Mouse (Mus musculus): ENCODE results near the gene Ccdc85b. TPM values are rescaled to one million over a fixed set of nuclear protein-coding genes. Genes with fewer than 3 reads are reported as not detected.
A peak's percentile ranks its signal among the peaks of the same experiment; 100 is the strongest.

Ccdc85b gene
- polyA plus RNA-seq, 1 experiment, result 12.1 TPM

GRCm38 (mm10) chr19:5429806-5430205 lies 27.9 kb downstream of the Ccdc85b start:
- DNase-seq (ENCODE audit: low read depth), result no peak
- TF ChIP-seq CTCF (IDR thresholded peaks at IDR 0.05; ENCODE audit: borderline replicate concordance, extremely low read depth, insufficient read depth, insufficient read length) (no peak), POLR2A (IDR thresholded peaks at IDR 0.05; ENCODE audit: borderline replicate concordance, extremely low read depth, insufficient read depth, insufficient read length, poor library complexity, severe bottlenecking) (no peak)

DNA sequence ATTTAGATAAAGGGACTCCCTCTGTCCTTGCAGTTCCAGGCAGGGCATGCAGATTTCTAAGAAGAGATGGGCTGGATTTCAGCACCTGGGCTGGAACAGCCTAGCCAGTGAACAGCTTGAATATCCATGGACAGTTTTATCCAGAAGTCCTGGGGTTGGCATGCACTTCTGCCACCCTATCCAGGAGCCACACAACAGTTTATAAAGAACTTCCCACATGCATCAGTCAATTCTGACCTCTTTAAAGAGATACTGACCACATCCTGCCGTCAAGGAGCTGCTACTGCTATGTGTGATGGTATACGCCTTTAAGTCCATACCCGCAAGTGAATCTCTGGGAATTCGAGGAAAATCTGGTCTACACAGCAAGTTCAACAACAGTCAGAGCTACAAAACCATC lies 28.5 kb downstream of the Ccdc85b start:
- no peak for DNase-seq (ENCODE audit: low read depth)
- TF ChIP-seq POLR2A (IDR thresholded peaks at IDR 0.05; ENCODE audit: borderline replicate concordance, extremely low read depth, insufficient read depth, insufficient read length, poor library complexity, severe bottlenecking), result no peak
- no peak for TF ChIP-seq CTCF (IDR thresholded peaks at IDR 0.05; ENCODE audit: borderline replicate concordance, extremely low read depth, insufficient read depth, insufficient read length)

GRCm38 (mm10) chr19:5428083-5428482 lies 29.6 kb downstream of the Ccdc85b start:
- peak; percentile 44 for DNase-seq (ENCODE audit: low read depth)
- TF ChIP-seq CTCF (IDR thresholded peaks at IDR 0.05; ENCODE audit: borderline replicate concordance, extremely low read depth, insufficient read depth, insufficient read length) (peak; percentile 44; the same call in 1 of the 2 replicates), POLR2A (IDR thresholded peaks at IDR 0.05; ENCODE audit: borderline replicate concordance, extremely low read depth, insufficient read depth, insufficient read length, poor library complexity, severe bottlenecking) (no peak)

DNA sequence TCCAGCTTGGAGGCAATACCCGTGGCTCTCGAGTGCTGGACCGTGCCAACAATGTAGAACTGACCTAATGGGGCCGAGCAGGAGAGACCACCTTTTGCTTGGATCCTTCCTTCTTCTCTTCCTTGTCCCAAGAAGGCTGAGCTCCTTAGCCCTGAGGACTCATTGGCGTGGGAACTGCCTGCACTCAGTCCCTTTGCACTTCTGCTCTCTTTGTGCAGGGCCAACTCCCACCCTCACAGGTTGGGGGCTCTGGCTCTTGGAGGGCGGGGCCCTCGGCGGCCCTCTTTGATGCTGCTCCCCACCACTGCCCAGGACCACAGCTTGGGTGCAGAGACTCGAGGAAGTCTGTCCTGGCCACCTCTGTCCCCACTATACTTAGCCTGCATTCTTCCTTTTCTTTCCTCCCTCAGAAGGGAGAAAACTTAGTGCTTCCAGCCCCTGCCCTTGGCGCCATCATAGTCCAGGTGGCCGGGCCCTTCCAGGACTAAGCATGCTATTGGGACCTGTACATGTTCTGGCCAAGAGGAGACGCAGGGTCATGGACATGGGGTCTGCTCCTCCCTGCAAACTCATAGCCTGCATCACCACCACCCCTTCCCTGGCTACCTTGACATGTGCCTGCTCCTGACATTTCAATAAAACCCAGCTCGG lies 30.9 kb downstream of the Ccdc85b start:
- DNase-seq (ENCODE audit: low read depth), result no peak
- no peak for TF ChIP-seq CTCF (IDR thresholded peaks at IDR 0.05; ENCODE audit: borderline replicate concordance, extremely low read depth, insufficient read depth, insufficient read length)

DNA sequence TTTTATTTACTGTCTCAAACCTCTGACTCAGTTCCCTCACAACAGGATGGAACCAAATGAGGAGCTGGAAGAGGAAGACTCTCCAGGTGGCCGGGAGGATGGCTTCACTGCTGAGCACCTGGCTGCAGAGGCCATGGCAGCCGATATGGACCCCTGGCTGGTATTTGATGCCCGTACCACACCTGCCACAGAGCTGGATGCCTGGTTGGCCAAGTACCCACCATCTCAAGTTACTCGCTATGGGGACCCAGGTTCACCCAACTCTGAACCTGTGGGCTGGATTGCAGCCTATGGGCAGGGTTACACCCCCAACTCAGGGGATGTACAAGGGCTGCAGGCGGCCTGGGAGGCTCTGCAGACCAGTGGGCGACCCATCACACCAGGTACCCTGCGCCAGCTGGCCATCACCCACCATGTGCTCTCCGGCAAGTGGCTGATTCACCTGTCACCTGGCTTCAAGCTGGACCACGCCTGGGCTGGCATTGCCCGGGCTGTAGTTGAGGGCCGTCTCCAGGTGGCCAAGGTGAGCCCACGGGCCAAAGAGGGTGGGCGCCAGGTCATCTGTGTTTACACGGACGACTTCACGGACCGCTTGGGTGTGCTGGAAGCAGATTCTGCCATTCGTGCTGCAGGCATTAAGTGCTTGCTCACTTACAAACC lies 31.7 kb downstream of the Ccdc85b start:
- DNase-seq (ENCODE audit: low read depth), result no peak

GRCm38 (mm10) chr19:5424782-5425741 lies 32.6 kb downstream of the Ccdc85b start, which contains the start of the genes Drap1 and AI837181:
Drap1 (minus strand) TSS chr19:5424979.
AI837181 (plus strand) TSS chr19:5425144.
- DNase-seq (ENCODE audit: low read depth), result peak; percentile 99
- TF ChIP-seq POLR2A (IDR thresholded peaks at IDR 0.05; ENCODE audit: borderline replicate concordance, extremely low read depth, insufficient read depth, insufficient read length, poor library complexity, severe bottlenecking) (0 out of 2 replicates have a peak, but pooled peaks have one; percentile 24), CTCF (IDR thresholded peaks at IDR 0.05; ENCODE audit: borderline replicate concordance, extremely low read depth, insufficient read depth, insufficient read length) (no peak)

More for the DNA sequence above, 31.7 kb downstream of the Ccdc85b start:
- no peak for TF ChIP-seq POLR2A (IDR thresholded peaks at IDR 0.05; ENCODE audit: borderline replicate concordance, extremely low read depth, insufficient read depth, insufficient read length, poor library complexity, severe bottlenecking)

GRCm38 (mm10) chr19:5424092-5424781 lies 33.5 kb downstream of the Ccdc85b start:
- TF ChIP-seq POLR2A (IDR thresholded peaks at IDR 0.05; ENCODE audit: borderline replicate concordance, extremely low read depth, insufficient read depth, insufficient read length, poor library complexity, severe bottlenecking), result peak; percentile 64; the same call in 1 of the 2 replicates
- no peak for TF ChIP-seq CTCF (IDR thresholded peaks at IDR 0.05; ENCODE audit: borderline replicate concordance, extremely low read depth, insufficient read depth, insufficient read length)
- DNase-seq (ENCODE audit: low read depth), result peak; percentile 75

DNA sequence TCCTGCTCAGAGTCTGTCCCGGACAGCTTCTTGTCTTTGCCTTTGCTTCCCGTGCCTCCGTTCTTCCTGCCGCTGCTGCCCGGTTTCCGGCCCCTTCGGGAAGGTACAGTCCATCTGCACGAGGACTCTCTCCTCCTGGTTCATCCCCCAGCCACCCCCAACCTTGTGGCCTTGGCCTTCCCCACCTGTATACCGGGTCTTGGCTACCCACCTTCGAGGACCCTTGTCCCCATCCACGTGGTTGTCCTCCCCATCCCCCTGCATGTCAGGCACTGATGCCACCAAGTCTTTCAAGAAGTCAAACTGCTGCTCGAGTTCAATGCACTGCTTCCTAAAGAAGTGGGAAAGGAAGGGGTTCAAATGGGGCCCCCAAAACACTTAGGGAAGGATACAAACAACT lies 34.1 kb downstream of the Ccdc85b start:
- no peak for DNase-seq (ENCODE audit: low read depth)
- TF ChIP-seq POLR2A (IDR thresholded peaks at IDR 0.05; ENCODE audit: borderline replicate concordance, extremely low read depth, insufficient read depth, insufficient read length, poor library complexity, severe bottlenecking), result no peak
- TF ChIP-seq CTCF (IDR thresholded peaks at IDR 0.05; ENCODE audit: borderline replicate concordance, extremely low read depth, insufficient read depth, insufficient read length), result no peak

- no peak for DNase-seq (ENCODE audit: low read depth)
- no peak for TF ChIP-seq POLR2A (IDR thresholded peaks at IDR 0.05; ENCODE audit: borderline replicate concordance, extremely low read depth, insufficient read depth, insufficient read length, poor library complexity, severe bottlenecking)
- no peak for TF ChIP-seq CTCF (IDR thresholded peaks at IDR 0.05; ENCODE audit: borderline replicate concordance, extremely low read depth, insufficient read depth, insufficient read length)
These were observed 34.7 kb downstream of the Ccdc85b start for GRCm38 (mm10) chr19:5422895-5423443.

DNA sequence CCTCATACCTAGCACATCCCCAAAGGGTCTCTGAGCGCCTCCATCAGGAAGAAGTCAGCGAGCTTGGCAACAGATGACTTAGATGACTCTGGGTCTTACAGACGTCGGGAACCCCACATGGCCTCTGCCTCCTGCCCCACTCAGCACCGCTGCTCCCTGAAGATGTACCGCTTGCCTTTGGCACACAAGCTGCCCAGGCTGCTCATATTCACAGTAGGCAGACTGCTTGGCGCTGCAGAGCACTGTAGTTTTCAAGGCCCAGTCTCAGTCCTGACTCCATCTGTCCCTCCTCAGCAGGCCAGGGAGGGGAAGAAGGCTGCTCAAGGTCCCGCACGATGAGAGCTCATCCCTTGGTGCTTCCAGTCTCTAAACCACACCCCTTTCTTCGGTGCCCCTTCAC lies 35.4 kb downstream of the Ccdc85b start:
- TF ChIP-seq CTCF (IDR thresholded peaks at IDR 0.05; ENCODE audit: borderline replicate concordance, extremely low read depth, insufficient read depth, insufficient read length) (no peak), POLR2A (IDR thresholded peaks at IDR 0.05; ENCODE audit: borderline replicate concordance, extremely low read depth, insufficient read depth, insufficient read length, poor library complexity, severe bottlenecking) (no peak)
- DNase-seq (ENCODE audit: low read depth), result no peak

Measured in brain, embryonic 14.5 days (tissue).